Mouse (Mus musculus) ES-E14 (cell line): ENCODE results near the gene Bcas3. TPM values are rescaled to one million over a fixed set of nuclear protein-coding genes. Genes with fewer than 3 reads are reported as not detected.

Experiments
- DNase-seq: peaks from one replicate; pipeline ENCODE4 v3.0.0-alpha.2; 2013; ENCODE audit warnings: low read depth, low spot score
- H3K27ac ChIP-seq: 2 replicates; pipeline ENCODE4 v1.5.1; 2012; ENCODE audit warnings: low read depth, mild to moderate bottlenecking, low read length, moderate library complexity, mixed read lengths; ENCODE audit not compliant: poor library complexity, insufficient read depth, severe bottlenecking
- H3K36me3 ChIP-seq: 2 replicates; pipeline ENCODE4 v1.6.1; 2012; ENCODE audit warnings: mild to moderate bottlenecking, low read length, moderate library complexity, mixed read lengths; ENCODE audit not compliant: control insufficient read depth, poor library complexity, insufficient read depth, severe bottlenecking
- H3K4me1 ChIP-seq, 2 experiments: fragments of 150-350 bp in 1 of 2; sonication (generic) in 1 of 2; 2 replicates each; pipeline ENCODE4 v1.6.1; 2012; ENCODE audit warnings: low read length in 2 of 2, mild to moderate bottlenecking in 1 of 2, mixed read lengths in 1 of 2; ENCODE audit not compliant: control insufficient read depth in 2 of 2, insufficient read depth in 2 of 2, poor library complexity in 1 of 2
- H3K4me3 ChIP-seq, 2 experiments: fragments of 150-350 bp in 1 of 2; sonication (generic) in 1 of 2; 2 replicates each; pipeline ENCODE4 v1.5.1; 2012; ENCODE audit warnings: low read length in 2 of 2, low read depth in 1 of 2, mild to moderate bottlenecking in 1 of 2, mixed read lengths in 1 of 2; ENCODE audit not compliant: insufficient read depth in 1 of 2, poor library complexity in 1 of 2, severe bottlenecking in 1 of 2
- H3K9ac ChIP-seq: 2 replicates; pipeline ENCODE4 v1.6.1; 2012; ENCODE audit warnings: low read depth, mild to moderate bottlenecking, low read length, mixed read lengths; ENCODE audit not compliant: poor library complexity, insufficient read depth, severe bottlenecking
- H3K9me3 ChIP-seq: fragments of 150-350 bp; sonication (generic); 2 replicates; pipeline ENCODE4 v1.6.1; 2012; ENCODE audit warnings: low read depth, mild to moderate bottlenecking, low read length; ENCODE audit not compliant: control insufficient read depth, insufficient read depth
- CHD2 ChIP-seq: IDR thresholded peaks from 2 replicates; pipeline ENCODE4 v1.6.1; 2014; ENCODE audit warnings: mild to moderate bottlenecking, low read depth, low read length, inconsistent platforms
- HCFC1 ChIP-seq: IDR thresholded peaks from 2 replicates; pipeline ENCODE4 v1.6.1; 2012; ENCODE audit warnings: low read length, inconsistent platforms, borderline replicate concordance; ENCODE audit not compliant: insufficient read depth
- MAFK ChIP-seq: IDR thresholded peaks from 2 replicates; pipeline ENCODE4 v1.6.1; 2014; ENCODE audit warnings: mild to moderate bottlenecking, low read depth, low read length, inconsistent platforms; ENCODE audit not compliant: insufficient read depth
- ZC3H11A ChIP-seq: IDR thresholded peaks from 2 replicates; pipeline ENCODE4 v1.6.1; 2012; ENCODE audit warnings: low read depth, mild to moderate bottlenecking, inconsistent platforms, low read length, borderline replicate concordance
- ZNF384 ChIP-seq: IDR thresholded peaks from 2 replicates; pipeline ENCODE4 v1.6.1; 2012; ENCODE audit warnings: low read depth, low read length, inconsistent platforms
- in situ Hi-C, 2 experiments: fragments of 600-800 bp; cut with MboI; formaldehyde crosslinking; loops; one replicate each; pipeline ENCODE4 v1.15.1; 2025; ENCODE audit warnings: low sequenced_read_pairs in 2 of 2, inconsistent platforms in 1 of 2; ENCODE audit not compliant: unreplicated experiment in 2 of 2
- total RNA-seq: library from RNA; depleted of rRNA; stranded (reverse); fragments of 300-350 nt; gene quantifications from 2 replicates; pipeline ENCODE4 v1.2.3, GENCODE M21; 2012

The Bcas3 gene
- total RNA-seq, 1 experiment = 23.6 TPM

- Histone ChIP-seq H3K9ac (no peak overlapping the region), H3K9me3 (no peaks in the 10 kb centered on the region), H3K4me3 (no peak overlapping the region), H3K36me3 (no peaks in the 10 kb centered on the region), H3K4me1 (peaks cover 0 to 4% of the 10 kb centered on the region in 2 experiments; a peak in 1 of 4 replicates), H3K27ac (no peak overlapping the region)
- no peak for TF ChIP-seq ZC3H11A
- no peak for TF ChIP-seq ZNF384
- TF ChIP-seq MAFK = no peak
- no peak for TF ChIP-seq HCFC1
- no peak for TF ChIP-seq CHD2
- in situ Hi-C loops = no loop called here
- DNase-seq = no peak
Measured at GRCm38 (mm10) chr11:85737227-85737626, 384.3 kb downstream of the Bcas3 start.

- H3K27ac ChIP-seq = no peak overlapping the region
- DNase-seq = no peak
Measured at GRCm38 (mm10) chr11:85737893-85738292, 384.9 kb downstream of the Bcas3 start.

GRCm38 (mm10) chr11:85738585-85738984 is 385.6 kb downstream of the Bcas3 start:
- peaks cover 0 to 4% of the 10 kb centered on the region in 2 experiments; a peak in 1 of 4 replicates for H3K4me1 ChIP-seq
- in situ Hi-C loops = no loop called here
- TF ChIP-seq ZNF384 (no peak), HCFC1 (no peak), ZC3H11A (no peak), CHD2 (no peak), MAFK (no peak)
- H3K36me3 ChIP-seq = no peaks in the 10 kb centered on the region
- no peaks in the 10 kb centered on the region for H3K9me3 ChIP-seq
- no peak overlapping the region for H3K4me3 ChIP-seq
- no peak overlapping the region for H3K27ac ChIP-seq
- no peak overlapping the region for H3K9ac ChIP-seq
- DNase-seq = no peak

More at GRCm38 (mm10) chr11:85737893-85738292, 384.9 kb downstream of the Bcas3 start:
- in situ Hi-C loops = no loop called here
- Histone ChIP-seq H3K4me1 (peaks cover 0 to 4% of the 10 kb centered on the region in 2 experiments; a peak in 1 of 4 replicates), H3K9ac (no peak overlapping the region), H3K36me3 (no peaks in the 10 kb centered on the region), H3K4me3 (no peak overlapping the region), H3K9me3 (no peaks in the 10 kb centered on the region)
- no peak for TF ChIP-seq MAFK
- TF ChIP-seq CHD2 = no peak

DNA sequence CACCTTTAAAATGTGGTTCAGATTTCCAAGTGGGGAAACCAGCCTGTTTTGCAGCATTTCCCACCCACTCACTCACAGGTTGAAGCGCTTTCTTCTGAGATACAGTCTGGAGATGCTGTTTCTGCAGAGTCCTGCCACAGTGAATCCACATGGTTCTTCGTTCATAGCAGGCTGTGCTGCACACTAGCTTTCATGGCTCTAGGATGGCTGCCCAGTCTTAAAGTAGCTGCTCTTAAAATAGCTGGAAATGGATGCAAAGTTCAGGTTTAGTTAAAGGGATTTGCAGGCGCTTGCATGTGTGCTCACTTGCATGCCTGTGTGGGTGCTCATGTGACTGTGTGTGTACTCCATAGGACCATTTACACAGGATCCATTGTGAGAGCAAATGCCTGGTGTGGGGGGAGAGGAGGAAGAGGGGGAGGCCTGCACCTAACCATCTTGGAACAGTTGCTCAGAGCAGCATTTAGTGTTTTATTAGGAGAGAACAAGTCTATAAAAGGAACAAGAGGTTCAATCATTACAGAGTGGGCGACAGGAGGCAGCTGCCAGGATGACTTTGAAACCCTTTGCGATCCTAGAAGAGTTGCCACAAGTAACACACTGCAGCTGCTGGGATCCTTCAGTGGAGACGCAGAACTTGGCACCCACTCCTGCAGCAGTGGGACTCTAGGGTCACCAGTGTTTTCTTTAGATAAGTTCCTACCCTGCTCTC is 386.5 kb downstream of the Bcas3 start:
- H3K36me3 ChIP-seq = no peaks in the 10 kb centered on the region
- in situ Hi-C loops = no loop called here
- H3K27ac ChIP-seq = no peak overlapping the region
- no peak overlapping the region for H3K4me3 ChIP-seq
- peaks cover 0 to 2% of the 10 kb centered on the region in 2 experiments; a peak in 1 of 4 replicates for H3K4me1 ChIP-seq
- DNase-seq = no peak
- no peak overlapping the region for H3K9ac ChIP-seq
- no peaks in the 10 kb centered on the region for H3K9me3 ChIP-seq
- TF ChIP-seq ZC3H11A (no peak), HCFC1 (no peak), MAFK (no peak), CHD2 (no peak), ZNF384 (no peak)

DNA sequence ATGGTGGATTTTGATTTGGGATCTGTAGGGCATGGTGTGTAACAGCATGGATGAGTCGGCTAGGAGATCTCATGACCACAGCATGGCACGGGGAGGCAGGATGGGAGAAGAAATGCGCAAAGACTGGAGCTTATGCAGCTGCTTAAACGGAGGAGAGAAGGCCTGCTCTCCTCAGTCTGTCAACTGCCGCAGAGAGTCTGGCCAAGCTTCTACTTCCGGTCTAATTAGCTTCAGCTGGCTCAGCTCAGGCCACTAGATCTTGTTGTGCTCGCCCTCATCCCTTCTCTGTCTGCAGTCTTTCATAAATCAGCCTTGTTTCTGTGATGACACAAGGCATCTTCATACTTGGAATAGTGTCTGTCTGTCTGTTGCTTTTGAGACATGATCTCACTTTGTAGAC is 393.4 kb downstream of the Bcas3 start:
- no peak overlapping the region for H3K27ac ChIP-seq
- in situ Hi-C loops = no loop called here
- H3K9me3 ChIP-seq = no peaks in the 10 kb centered on the region

More for the DNA sequence above, 393.4 kb downstream of the Bcas3 start:
- TF ChIP-seq ZC3H11A = no peak
- TF ChIP-seq CHD2 = no peak
- no peak for TF ChIP-seq ZNF384
- no peak for TF ChIP-seq MAFK
- no peak for TF ChIP-seq HCFC1
- DNase-seq = no peak
- Histone ChIP-seq H3K4me3 (no peak overlapping the region), H3K9ac (no peak overlapping the region), H3K4me1 (no peaks in the 10 kb centered on the region), H3K36me3 (no peaks in the 10 kb centered on the region)
